Mouse (Mus musculus) ovary, postnatal 10 days (tissue): ENCODE measurements around the gene Lrrc74a.

ENCODE experiments used
- DNase-seq: peaks from one replicate; pipeline ENCODE4 v3.0.0; 2022; ENCODE audit warnings: low spot score

The Lrrc74a gene

GRCm38 (mm10) chr12:86804857-86805256 is 70.7 kb downstream of the Lrrc74a start:
- DNase-seq: no peak

GRCm38 (mm10) chr12:86805315-86805714 is 71.1 kb downstream of the Lrrc74a start:
- no peak for DNase-seq

- DNase-seq: no peak
These were observed 72.1 kb downstream of the Lrrc74a start for GRCm38 (mm10) chr12:86806031-86806922.

GRCm38 (mm10) chr12:86806923-86807794 is 73.0 kb downstream of the Lrrc74a start:
- DNase-seq: no peak

- no peak for DNase-seq
These were observed 73.6 kb downstream of the Lrrc74a start for GRCm38 (mm10) chr12:86807795-86808128.

GRCm38 (mm10) chr12:86808856-86809255 is 74.7 kb downstream of the Lrrc74a start:
- no peak for DNase-seq

GRCm38 (mm10) chr12:86810040-86810439 is 75.9 kb downstream of the Lrrc74a start:
- DNase-seq: no peak

- DNase-seq: no peak
These were observed 76.7 kb downstream of the Lrrc74a start for GRCm38 (mm10) chr12:86810725-86811444.

- no peak for DNase-seq
These were observed 78.6 kb downstream of the Lrrc74a start for GRCm38 (mm10) chr12:86812782-86813181.
